Mouse (Mus musculus): ENCODE measurements around the gene Axl.

DNA sequence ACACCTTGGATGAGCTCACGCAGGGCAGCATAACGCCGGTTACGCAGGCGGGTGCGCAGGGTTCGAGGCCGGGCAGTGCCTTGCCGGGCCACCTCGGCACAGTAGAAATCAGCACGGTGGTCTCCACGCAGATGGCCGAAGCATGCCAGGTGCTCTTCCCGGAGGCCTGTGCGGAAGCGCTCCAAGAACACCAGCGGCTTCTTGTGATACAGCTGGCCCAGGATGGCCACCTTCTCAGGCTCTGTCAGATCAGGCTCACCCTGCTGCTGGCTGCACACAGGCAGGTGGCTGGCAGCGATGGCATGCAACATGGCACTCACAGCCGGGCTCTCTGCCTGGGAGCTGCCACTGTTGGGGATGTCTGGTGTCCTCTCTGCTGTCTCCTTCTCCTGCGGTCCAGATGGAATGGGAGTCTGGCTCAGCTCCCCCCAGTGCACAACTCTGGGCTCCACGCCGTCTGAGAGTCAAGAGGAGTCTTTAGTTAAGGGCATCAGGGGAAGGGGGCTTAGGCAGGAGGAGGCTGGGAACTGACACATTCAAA lies 72.7 kb downstream of the Axl start:
- TF ChIP-seq CTCF (IDR thresholded peaks at IDR 0.05; ENCODE audit: borderline replicate concordance, insufficient read depth, low read length): no peak
- TF ChIP-seq POLR2A (IDR thresholded peaks at IDR 0.05; ENCODE audit: low read depth, low read length): no peak

All from embryonic fibroblast, embryonic 13.5 days (primary cell).